Mouse (Mus musculus) heart, embryonic 11.5 days (tissue): ENCODE measurements around the gene Tfap4. TPM values are rescaled to one million over a fixed set of nuclear protein-coding genes. Genes with fewer than 3 reads are reported as not detected.

Experiments
- ATAC-seq: fragments of 200-750 bp; cut with Nextera tagmentation; replicated peaks from 2 replicates; pipeline ENCODE4 v1.8.0; 2017; ENCODE audit warnings: moderate library complexity; ENCODE audit not compliant: insufficient number of reproducible peaks, low FRiP score, low TSS enrichment
- H3K27ac ChIP-seq: fragments of 300-500 bp; sonication (generic); 2 replicates; pipeline ENCODE4 v1.5.1; 2014; ENCODE audit warnings: mild to moderate bottlenecking, low read depth, low read length
- H3K27me3 ChIP-seq: fragments of 300-500 bp; sonication (generic); 2 replicates; pipeline ENCODE4 v1.6.1; 2014; ENCODE audit warnings: mild to moderate bottlenecking, low read length, mixed read lengths; ENCODE audit not compliant: control insufficient read depth, insufficient read depth
- H3K36me3 ChIP-seq: fragments of 300-500 bp; sonication (generic); 2 replicates; pipeline ENCODE4 v1.6.1; 2014; ENCODE audit warnings: mild to moderate bottlenecking, low read length, moderate library complexity, mixed read lengths; ENCODE audit not compliant: control insufficient read depth, insufficient read depth
- H3K4me1 ChIP-seq: fragments of 300-500 bp; sonication (generic); 2 replicates; pipeline ENCODE4 v1.6.1; 2014; ENCODE audit warnings: low read length; ENCODE audit not compliant: control insufficient read depth, insufficient read depth
- H3K4me2 ChIP-seq: fragments of 300-500 bp; sonication (generic); 2 replicates; pipeline ENCODE4 v1.6.1; 2014; ENCODE audit warnings: mild to moderate bottlenecking, moderate library complexity
- H3K4me3 ChIP-seq: fragments of 300-500 bp; sonication (generic); 2 replicates; pipeline ENCODE4 v1.5.1; 2014; ENCODE audit warnings: low read depth, low read length
- H3K9ac ChIP-seq: fragments of 300-500 bp; sonication (generic); 2 replicates; pipeline ENCODE4 v1.6.1; 2014; ENCODE audit warnings: mild to moderate bottlenecking, low read depth, low read length, moderate library complexity
- H3K9me3 ChIP-seq: fragments of 300-500 bp; sonication (generic); replicated peaks from 2 replicates; pipeline ENCODE4 v1.6.1; 2016; ENCODE audit warnings: low read length; ENCODE audit not compliant: control insufficient read depth
- WGBS: fragments of 180-500 bp; shearing (Covaris S2); extraction: QIAGEN DNeasy Blood & Tissue Kit; methylation state at CpG from one replicate; pipeline ENCODE4 v1.1.7; 2014; ENCODE audit not compliant: insufficient replicate concordance; 5-methylcytosine and 5-hydroxymethylcytosine counted together
- polyA plus RNA-seq: library from polyadenylated mRNA; unstranded; fragments of >200 nt; fragmentation: Nextera tagmentation; extraction: Ambion mirVana; gene quantifications from 2 replicates; pipeline ENCODE4 v1.2.1, GENCODE M21; 2014

Tfap4 gene
- polyA plus RNA-seq, 1 experiment from 2014 or later: 9.4 TPM

- no peak for ATAC-seq
- peaks cover 5% of the 10 kb centered on the region; the same call in 1 of the 2 replicates for H3K36me3 ChIP-seq
- H3K9me3 ChIP-seq: no peaks in the 10 kb centered on the region
- H3K4me2 ChIP-seq: no peak overlapping the region
- 81% methylated on average over 3 of the region's 3 CpGs for WGBS
- H3K9ac ChIP-seq: no peak overlapping the region
- H3K27me3 ChIP-seq: no peaks in the 10 kb centered on the region
- H3K27ac ChIP-seq: no peak overlapping the region
- H3K4me1 ChIP-seq: peaks cover 22% of the 10 kb centered on the region
- H3K4me3 ChIP-seq: no peak overlapping the region
These were observed 63.2 kb downstream of the Tfap4 start for GRCm38 (mm10) chr16:4496470-4496869.

- ATAC-seq: no peak
- H3K4me1 ChIP-seq: peaks cover 21% of the 10 kb centered on the region
- H3K9me3 ChIP-seq: no peaks in the 10 kb centered on the region
- H3K9ac ChIP-seq: no peak overlapping the region
- H3K27me3 ChIP-seq: no peaks in the 10 kb centered on the region
- H3K4me3 ChIP-seq: no peak overlapping the region
- WGBS: 79% methylated on average over 5 of the region's 5 CpGs
- peaks cover 5% of the 10 kb centered on the region; the same call in 1 of the 2 replicates for H3K36me3 ChIP-seq
- H3K4me2 ChIP-seq: no peak overlapping the region
- no peak overlapping the region for H3K27ac ChIP-seq
These were observed 63.8 kb downstream of the Tfap4 start for GRCm38 (mm10) chr16:4495861-4496260.

Other genes with a start within 250 kb of the Tfap4 start
- 0.99 and 1.2 TPM in 2 replicates for gene Adcy9, start 139.4 kb downstream of the Tfap4 start, polyA plus RNA-seq
- 147 and 191 TPM in 2 replicates for gene Srl, start 18.0 kb downstream of the Tfap4 start, polyA plus RNA-seq
- gene Glis2, start 34.9 kb upstream of the Tfap4 start, polyA plus RNA-seq: 19.3 and 23.3 TPM in 2 replicates
- gene Pam16, start 65.1 kb upstream of the Tfap4 start, polyA plus RNA-seq: 119 and 134 TPM in 2 replicates
- gene Vasn, start 80.1 kb upstream of the Tfap4 start, polyA plus RNA-seq: 9.5 and 10.6 TPM in 2 replicates
- gene Dnaja3, start 80.1 kb upstream of the Tfap4 start, polyA plus RNA-seq: 63.6 and 72.6 TPM in 2 replicates
- gene Coro7, start 119.9 kb upstream of the Tfap4 start, polyA plus RNA-seq: 12.1 and 12.4 TPM in 2 replicates
- 53.1 and 58.3 TPM in 2 replicates for gene Nmral1, start 159.5 kb upstream of the Tfap4 start, polyA plus RNA-seq
- 102 and 109 TPM in 2 replicates for gene Hmox2, start 166.5 kb upstream of the Tfap4 start, polyA plus RNA-seq
- 113 and 118 TPM in 2 replicates for gene Cdip1, start 230.4 kb upstream of the Tfap4 start, polyA plus RNA-seq